Mouse (Mus musculus): ENCODE measurements around the gene Lamb3. TPM values are rescaled to one million over a fixed set of nuclear protein-coding genes. Genes with fewer than 3 reads are reported as not detected.

The Lamb3 gene
- polyA plus RNA-seq, 1 experiment from 2014 or later = 0.52 TPM

DNA sequence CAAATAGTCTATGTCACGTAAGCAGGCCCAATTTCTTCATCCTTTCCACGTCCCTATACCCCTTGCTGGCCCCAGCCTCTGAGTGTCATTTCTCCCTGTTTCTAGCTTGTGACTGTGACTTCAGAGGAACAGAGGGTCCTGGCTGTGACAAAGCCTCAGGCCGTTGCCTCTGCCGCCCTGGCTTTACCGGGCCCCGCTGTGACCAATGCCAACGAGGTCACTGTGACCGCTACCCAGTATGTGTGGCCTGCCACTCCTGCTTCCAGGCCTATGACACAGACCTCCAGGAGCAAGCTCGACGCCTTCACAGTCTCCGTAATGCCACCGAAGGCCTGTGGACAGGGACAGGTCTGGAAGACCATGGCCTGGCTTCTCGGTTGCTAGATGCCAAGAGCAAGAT, 124.5 kb downstream of the Lamb3 start:
- no peak for ATAC-seq (ENCODE audit: low FRiP score)
- no peak overlapping the region for H3K9ac ChIP-seq
- H3K4me2 ChIP-seq (replicated peaks) = no peak overlapping the region
- no peaks in the 10 kb centered on the region for H3K9me3 ChIP-seq (replicated peaks)
- H3K4me1 ChIP-seq = peaks cover 17% of the 10 kb centered on the region
- no peak overlapping the region for H3K4me3 ChIP-seq
- 84% methylated on average over 13 of the region's 13 CpGs for WGBS
- H3K27ac ChIP-seq = no peak overlapping the region
- no peaks in the 10 kb centered on the region; the same call in none of the 2 replicates for H3K27me3 ChIP-seq
- H3K36me3 ChIP-seq = no peaks in the 10 kb centered on the region

DNA sequence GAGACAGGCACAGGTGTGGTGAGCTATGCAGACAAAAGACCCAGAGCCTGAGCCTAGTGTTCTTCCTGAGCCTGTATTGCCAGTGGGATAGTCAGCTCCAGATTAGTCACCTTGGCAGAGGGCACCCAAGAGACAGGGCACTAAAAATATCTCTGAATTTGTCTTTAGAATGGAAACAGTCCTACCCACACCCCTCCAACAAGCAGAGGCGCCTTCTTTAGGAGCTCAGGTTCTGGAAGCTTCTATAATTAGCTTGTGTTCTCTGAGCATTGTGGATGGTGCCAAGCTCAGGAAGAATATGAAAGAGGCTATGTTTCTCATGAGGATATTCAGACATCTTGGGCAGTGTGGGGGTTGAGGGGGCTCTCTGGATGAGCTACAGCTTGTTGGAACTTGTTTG, 125.2 kb downstream of the Lamb3 start:
- peaks cover 17% of the 10 kb centered on the region for H3K4me1 ChIP-seq
- ATAC-seq (ENCODE audit: low FRiP score) = no peak
- WGBS = 84% methylated on average over 1 of the region's 1 CpGs
- H3K27me3 ChIP-seq = no peaks in the 10 kb centered on the region; the same call in none of the 2 replicates
- no peak overlapping the region for H3K4me2 ChIP-seq (replicated peaks)
- no peak overlapping the region for H3K4me3 ChIP-seq
- H3K36me3 ChIP-seq = no peaks in the 10 kb centered on the region
- no peaks in the 10 kb centered on the region for H3K9me3 ChIP-seq (replicated peaks)
- no peak overlapping the region for H3K27ac ChIP-seq
- H3K9ac ChIP-seq = no peak overlapping the region

- no peak for ATAC-seq (ENCODE audit: low FRiP score)
- H3K36me3 ChIP-seq = no peaks in the 10 kb centered on the region
- 75% methylated on average over 3 of the region's 3 CpGs for WGBS
- H3K27me3 ChIP-seq = no peaks in the 10 kb centered on the region; the same call in none of the 2 replicates
- no peaks in the 10 kb centered on the region for H3K9me3 ChIP-seq (replicated peaks)
- H3K4me2 ChIP-seq (replicated peaks) = no peak overlapping the region
- H3K27ac ChIP-seq = no peak overlapping the region
- no peak overlapping the region for H3K4me3 ChIP-seq
- peaks cover 17% of the 10 kb centered on the region for H3K4me1 ChIP-seq
- no peak overlapping the region for H3K9ac ChIP-seq
Observed at GRCm38 (mm10) chr1:193333776-193334175, 126.3 kb downstream of the Lamb3 start.

DNA sequence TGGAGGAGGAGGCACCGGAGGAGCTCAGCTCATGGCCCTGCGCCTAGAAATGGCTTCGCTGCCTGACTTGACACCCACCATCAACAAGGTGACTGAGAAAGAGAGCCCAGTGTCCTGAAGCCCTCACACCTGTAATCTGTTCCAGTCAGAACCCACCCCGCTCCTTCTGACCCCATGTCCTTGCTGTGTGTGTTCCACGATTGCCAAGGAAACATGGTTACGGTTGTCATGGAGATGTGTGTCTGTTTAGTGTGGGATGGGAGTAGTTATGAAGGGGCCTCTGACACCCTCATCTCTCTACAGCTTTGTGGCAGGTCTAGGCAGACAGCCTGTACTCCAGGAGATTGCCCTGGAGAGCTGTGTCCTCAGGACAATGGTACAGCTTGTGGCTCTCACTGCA, 127.0 kb downstream of the Lamb3 start:
- Histone ChIP-seq H3K27me3 (no peaks in the 10 kb centered on the region; the same call in none of the 2 replicates), H3K9me3 (replicated peaks) (no peaks in the 10 kb centered on the region), H3K4me3 (no peak overlapping the region), H3K27ac (no peak overlapping the region), H3K36me3 (no peaks in the 10 kb centered on the region), H3K9ac (no peak overlapping the region), H3K4me1 (peaks cover 17% of the 10 kb centered on the region), H3K4me2 (replicated peaks) (no peak overlapping the region)
- ATAC-seq (ENCODE audit: low FRiP score) = no peak
- WGBS = 71% methylated on average over 6 of the region's 6 CpGs

GRCm38 (mm10) chr1:193336122-193337017, 128.9 kb downstream of the Lamb3 start:
- 74% methylated on average over 7 of the region's 7 CpGs for WGBS
- Histone ChIP-seq H3K4me3 (no peak overlapping the region), H3K4me2 (replicated peaks) (no peak overlapping the region), H3K27me3 (no peaks in the 10 kb centered on the region; the same call in 1 of the 2 replicates), H3K9me3 (replicated peaks) (no peaks in the 10 kb centered on the region), H3K27ac (no peak overlapping the region), H3K9ac (no peak overlapping the region), H3K4me1 (peaks cover 9% of the 10 kb centered on the region; the same call in 1 of the 2 replicates), H3K36me3 (no peaks in the 10 kb centered on the region)
- no peak for ATAC-seq (ENCODE audit: low FRiP score)

DNA sequence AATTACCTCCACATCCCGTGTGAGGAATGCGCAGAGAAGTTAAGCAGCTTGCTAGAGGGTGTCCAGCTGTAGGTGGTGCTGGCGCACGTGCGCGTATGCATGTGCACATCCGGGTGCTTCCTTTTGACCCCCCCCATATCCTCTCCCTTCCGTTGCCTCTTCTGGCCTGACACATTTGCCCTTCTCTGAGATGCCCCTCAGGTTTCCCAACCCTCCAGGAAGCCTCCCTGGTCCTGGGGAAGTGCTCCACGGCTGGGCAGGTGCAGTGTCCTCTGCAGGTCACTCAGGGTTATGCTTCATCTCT, 129.5 kb downstream of the Lamb3 start:
- no peak for ATAC-seq (ENCODE audit: low FRiP score)
- 79% methylated on average over 9 of the region's 9 CpGs for WGBS

GRCm38 (mm10) chr1:193337787-193338310, 130.3 kb downstream of the Lamb3 start:
- Histone ChIP-seq H3K36me3 (no peaks in the 10 kb centered on the region), H3K27ac (no peak overlapping the region)

More for the DNA sequence above, 129.5 kb downstream of the Lamb3 start:
- Histone ChIP-seq H3K4me2 (replicated peaks) (no peak overlapping the region), H3K4me3 (no peak overlapping the region), H3K27ac (no peak overlapping the region), H3K9me3 (replicated peaks) (no peaks in the 10 kb centered on the region), H3K4me1 (peaks cover 9% of the 10 kb centered on the region; the same call in 1 of the 2 replicates), H3K36me3 (no peaks in the 10 kb centered on the region), H3K9ac (no peak overlapping the region), H3K27me3 (no peaks in the 10 kb centered on the region; the same call in 1 of the 2 replicates)

DNA sequence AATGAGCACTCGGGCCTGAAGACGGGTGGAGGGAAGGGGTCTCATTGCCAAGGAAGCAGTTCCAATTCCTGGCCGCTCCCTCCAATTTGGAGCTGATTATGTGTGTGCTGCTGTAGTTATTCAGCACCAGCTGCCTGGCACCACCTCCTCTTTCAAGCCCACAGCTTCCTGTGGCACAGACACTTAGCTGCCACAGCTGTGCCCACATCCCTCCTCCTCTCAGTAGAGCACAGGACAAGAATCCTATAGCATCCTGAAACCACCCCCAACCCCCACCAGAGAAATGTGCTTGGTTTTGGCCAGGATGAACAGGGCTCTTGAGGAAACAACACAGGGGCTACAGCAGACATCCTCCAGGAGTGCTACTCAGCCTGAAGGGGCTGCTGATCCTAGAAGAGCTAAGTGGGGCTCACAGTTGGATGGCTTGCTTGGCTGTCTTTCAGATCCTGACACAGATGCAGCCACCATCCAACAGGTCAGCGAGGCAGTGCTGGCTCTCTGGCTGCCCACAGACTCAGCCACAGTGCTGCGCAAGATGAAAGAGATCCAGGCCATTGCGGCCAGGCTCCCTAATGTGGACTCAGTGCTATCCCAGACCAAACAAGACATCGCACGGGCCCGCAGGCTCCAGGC, 131.0 kb downstream of the Lamb3 start:
- Histone ChIP-seq H3K9ac (no peak overlapping the region), H3K4me3 (no peak overlapping the region), H3K4me1 (peaks cover 9% of the 10 kb centered on the region; the same call in 1 of the 2 replicates), H3K27ac (no peak overlapping the region), H3K9me3 (replicated peaks) (no peaks in the 10 kb centered on the region), H3K36me3 (no peaks in the 10 kb centered on the region), H3K4me2 (replicated peaks) (no peak overlapping the region), H3K27me3 (no peaks in the 10 kb centered on the region; the same call in 1 of the 2 replicates)
- 83% methylated on average over 9 of the region's 9 CpGs for WGBS
- ATAC-seq (ENCODE audit: low FRiP score) = no peak

More at GRCm38 (mm10) chr1:193337787-193338310, 130.3 kb downstream of the Lamb3 start:
- no peak overlapping the region for H3K4me2 ChIP-seq (replicated peaks)
- H3K4me1 ChIP-seq = peaks cover 9% of the 10 kb centered on the region; the same call in 1 of the 2 replicates
- no peak for ATAC-seq (ENCODE audit: low FRiP score)
- WGBS = 61% methylated on average over 4 of the region's 4 CpGs
- no peak overlapping the region for H3K4me3 ChIP-seq
- no peak overlapping the region for H3K9ac ChIP-seq
- H3K27me3 ChIP-seq = no peaks in the 10 kb centered on the region; the same call in 1 of the 2 replicates
- no peaks in the 10 kb centered on the region for H3K9me3 ChIP-seq (replicated peaks)

DNA sequence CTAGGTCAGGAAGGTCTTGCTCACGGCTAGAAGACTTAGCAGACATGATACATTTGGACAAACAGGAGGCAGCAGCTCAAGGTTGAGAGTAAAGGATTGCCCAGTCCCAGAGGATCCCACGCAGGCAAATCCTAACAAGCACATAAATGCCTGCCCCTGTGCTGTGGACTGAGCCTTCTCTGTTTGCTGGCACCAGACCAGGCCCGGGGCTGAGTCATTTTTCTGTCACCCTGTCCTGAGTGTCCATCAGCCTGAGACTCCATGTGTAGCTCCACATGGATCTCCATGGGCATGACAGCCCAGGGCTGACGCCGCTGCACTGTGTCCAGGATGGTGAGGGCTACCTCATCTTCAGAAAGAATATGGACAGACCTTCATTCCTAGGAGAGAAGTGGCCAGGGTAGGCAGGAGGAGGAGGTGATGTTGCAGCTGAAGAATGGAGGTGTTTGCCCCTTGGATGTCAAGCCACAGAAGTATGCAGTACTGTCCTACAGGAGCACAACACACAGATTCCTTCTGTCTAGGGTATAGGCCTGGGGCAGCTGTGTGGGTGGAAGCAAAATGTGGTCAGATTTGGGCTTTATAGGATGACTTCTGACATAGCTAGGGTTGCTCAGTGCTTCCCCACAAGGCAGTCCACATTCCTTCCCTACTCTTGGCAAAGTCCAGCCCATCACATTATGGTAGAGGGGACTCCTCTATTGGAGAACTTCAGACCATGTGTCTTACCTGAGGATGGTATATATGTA, 134.9 kb downstream of the Lamb3 start:
- H3K9ac ChIP-seq = no peak overlapping the region
- H3K36me3 ChIP-seq = no peaks in the 10 kb centered on the region
- 88% methylated on average over 5 of the region's 5 CpGs for WGBS
- ATAC-seq (ENCODE audit: low FRiP score) = no peak
- H3K27me3 ChIP-seq = no peaks in the 10 kb centered on the region
- H3K27ac ChIP-seq = no peak overlapping the region
- H3K4me3 ChIP-seq = no peak overlapping the region
- H3K4me2 ChIP-seq (replicated peaks) = no peak overlapping the region
- no peaks in the 10 kb centered on the region for H3K9me3 ChIP-seq (replicated peaks)
- H3K4me1 ChIP-seq = no peaks in the 10 kb centered on the region

DNA sequence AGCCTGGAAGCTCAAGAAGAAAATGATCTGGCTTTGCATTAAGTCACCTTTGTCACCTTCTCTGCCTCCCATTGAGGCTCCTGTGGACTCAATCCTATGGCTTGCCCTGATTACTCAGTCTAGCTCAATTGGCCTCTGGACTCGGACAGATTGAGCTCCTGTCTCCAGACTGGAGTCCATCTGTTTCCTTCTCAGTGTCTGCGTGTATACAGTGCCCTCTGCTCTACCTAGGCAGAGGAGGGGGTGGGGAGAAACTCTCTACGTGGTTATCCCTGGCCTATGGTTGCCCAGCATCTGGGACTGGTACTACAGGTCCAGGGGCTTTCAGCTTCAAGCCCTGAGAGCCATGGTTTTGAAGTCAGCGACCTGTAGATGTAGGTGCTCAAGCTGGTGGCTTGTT, 136.4 kb downstream of the Lamb3 start:
- H3K4me1 ChIP-seq = no peaks in the 10 kb centered on the region
- no peaks in the 10 kb centered on the region for H3K27me3 ChIP-seq
- peaks cover 8% of the 10 kb centered on the region for H3K36me3 ChIP-seq
- H3K9ac ChIP-seq = no peak overlapping the region
- 75% methylated on average over 4 of the region's 4 CpGs for WGBS
- H3K4me2 ChIP-seq (replicated peaks) = no peak overlapping the region
- no peaks in the 10 kb centered on the region for H3K9me3 ChIP-seq (replicated peaks)
- no peak overlapping the region for H3K27ac ChIP-seq
- no peak overlapping the region for H3K4me3 ChIP-seq
- ATAC-seq (ENCODE audit: low FRiP score) = no peak

GRCm38 (mm10) chr1:193344976-193345375, 137.5 kb downstream of the Lamb3 start:
- WGBS = 50% methylated on average over 2 of the region's 2 CpGs
- Histone ChIP-seq H3K4me2 (replicated peaks) (no peak overlapping the region), H3K4me3 (no peak overlapping the region), H3K9ac (no peak overlapping the region), H3K9me3 (replicated peaks) (no peaks in the 10 kb centered on the region), H3K4me1 (no peaks in the 10 kb centered on the region), H3K27me3 (no peaks in the 10 kb centered on the region), H3K36me3 (peaks cover 17% of the 10 kb centered on the region), H3K27ac (no peak overlapping the region)
- ATAC-seq (ENCODE audit: low FRiP score) = no peak

DNA sequence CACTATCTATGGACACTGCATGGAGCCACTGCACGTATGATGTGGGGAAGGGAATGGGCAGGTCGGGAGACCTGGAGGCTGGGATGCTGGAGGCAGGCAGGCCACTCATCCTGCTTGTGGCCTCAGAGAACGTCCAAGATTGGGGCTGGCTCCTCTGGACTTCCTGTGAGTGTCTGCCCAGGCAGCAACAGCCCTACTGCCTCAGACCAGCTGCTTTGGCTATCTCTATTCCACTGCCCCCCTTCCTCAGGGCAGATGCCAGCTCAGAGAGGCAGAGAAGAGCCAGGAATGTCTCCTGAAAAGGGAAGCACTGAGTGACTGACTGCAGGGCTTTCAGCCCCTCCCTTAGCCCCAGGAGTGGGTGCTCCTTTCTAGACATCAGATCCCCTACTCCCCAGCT, 139.4 kb downstream of the Lamb3 start:
- Histone ChIP-seq H3K4me3 (no peak overlapping the region), H3K4me1 (no peaks in the 10 kb centered on the region), H3K9me3 (replicated peaks) (no peaks in the 10 kb centered on the region), H3K36me3 (peaks cover 32% of the 10 kb centered on the region), H3K27ac (no peak overlapping the region), H3K9ac (no peak overlapping the region), H3K4me2 (replicated peaks) (no peak overlapping the region), H3K27me3 (no peaks in the 10 kb centered on the region)
- no peak for ATAC-seq (ENCODE audit: low FRiP score)
- WGBS = 81% methylated on average over 3 of the region's 3 CpGs

All from hindbrain, embryonic 12.5 days (tissue).